Mouse (Mus musculus) limb, embryonic 11.5 days (tissue): ENCODE measurements around the gene Slc52a3. TPM values are rescaled to one million over a fixed set of nuclear protein-coding genes. Genes with fewer than 3 reads are reported as not detected.

Experiments used
- ATAC-seq: fragments of 200-750 bp; cut with Nextera tagmentation; 2 replicates; pipeline ENCODE4 v1.8.0; 2017; ENCODE audit warnings: low read depth; ENCODE audit not compliant: insufficient number of reproducible peaks, low FRiP score, low TSS enrichment
- DNase-seq: peaks from one replicate; pipeline ENCODE4 v3.0.0-alpha.2; 2015; ENCODE audit warnings: low spot score
- H3K27ac ChIP-seq: fragments of 300-500 bp; sonication (generic); replicated peaks from 2 replicates; pipeline ENCODE4 v1.5.1; 2014; ENCODE audit warnings: low read depth, mild to moderate bottlenecking, low read length
- H3K27me3 ChIP-seq: fragments of 300-500 bp; sonication (generic); 2 replicates; pipeline ENCODE4 v1.6.1; 2014; ENCODE audit warnings: mild to moderate bottlenecking, low read length, mixed read lengths; ENCODE audit not compliant: control insufficient read depth, insufficient read depth
- H3K36me3 ChIP-seq: fragments of 300-500 bp; sonication (generic); 2 replicates; pipeline ENCODE4 v1.6.1; 2014; ENCODE audit warnings: mild to moderate bottlenecking, low read length, moderate library complexity, mixed read lengths; ENCODE audit not compliant: control insufficient read depth, insufficient read depth
- H3K4me1 ChIP-seq: fragments of 300-500 bp; sonication (generic); 2 replicates; pipeline ENCODE4 v1.6.1; 2014; ENCODE audit warnings: low read length, mixed read lengths; ENCODE audit not compliant: control insufficient read depth, insufficient read depth
- H3K4me2 ChIP-seq: fragments of 300-500 bp; sonication (generic); 2 replicates; pipeline ENCODE4 v1.6.1; 2014; ENCODE audit warnings: low read depth, mild to moderate bottlenecking, moderate library complexity; ENCODE audit not compliant: severe bottlenecking
- H3K4me3 ChIP-seq: fragments of 300-500 bp; sonication (generic); 2 replicates; pipeline ENCODE4 v1.5.1; 2014; ENCODE audit warnings: low read depth, low read length
- H3K9ac ChIP-seq: fragments of 300-500 bp; sonication (generic); 2 replicates; pipeline ENCODE4 v1.6.1; 2014; ENCODE audit warnings: mild to moderate bottlenecking, low read length
- H3K9me3 ChIP-seq: fragments of 300-500 bp; sonication (generic); 2 replicates; pipeline ENCODE4 v1.6.1; 2016; ENCODE audit warnings: low read length; ENCODE audit not compliant: control insufficient read depth
- WGBS: fragments of 180-500 bp; shearing (Covaris S2); extraction: QIAGEN DNeasy Blood & Tissue Kit; methylation state at CpG from one replicate; pipeline ENCODE4 v1.1.7; 2014; 5-methylcytosine and 5-hydroxymethylcytosine counted together
- polyA plus RNA-seq: library from polyadenylated mRNA; unstranded; fragments of >200 nt; fragmentation: Nextera tagmentation; extraction: Ambion mirVana; gene quantifications from 2 replicates; pipeline ENCODE4 v1.2.1, GENCODE M21; 2014

Slc52a3 gene
- polyA plus RNA-seq, 1 experiment from 2014 or later: 0.88 TPM

GRCm38 (mm10) chr2:151969396-151969795 lies 26.9 kb upstream of the Slc52a3 start:
- Histone ChIP-seq H3K9me3 (no peaks in the 10 kb centered on the region), H3K27ac (no peak overlapping the region), H3K4me2 (no peak overlapping the region), H3K4me1 (peaks cover 20% of the 10 kb centered on the region), H3K27me3 (peaks cover 3% of the 10 kb centered on the region; the same call in 1 of the 2 replicates), H3K36me3 (peaks cover 4% of the 10 kb centered on the region; the same call in 1 of the 2 replicates), H3K4me3 (no peak overlapping the region), H3K9ac (no peak overlapping the region)
- ATAC-seq: no peak
- DNase-seq: no peak
- 95% methylated on average over 6 of the region's 6 CpGs for WGBS

GRCm38 (mm10) chr2:151970191-151971172 lies 25.8 kb upstream of the Slc52a3 start:
- Histone ChIP-seq H3K4me3 (peak overlapping the region; percentile 29), H3K27ac (no peak overlapping the region), H3K9me3 (no peaks in the 10 kb centered on the region), H3K36me3 (peaks cover 4% of the 10 kb centered on the region; the same call in 1 of the 2 replicates), H3K9ac (peak overlapping the region; percentile 52), H3K4me2 (peak overlapping the region; percentile 46), H3K27me3 (peaks cover 5% of the 10 kb centered on the region; the same call in 1 of the 2 replicates), H3K4me1 (peaks cover 16% of the 10 kb centered on the region)
- 49% methylated on average over 53 of the region's 53 CpGs for WGBS
- DNase-seq (peak; percentile 86), ATAC-seq (peak; percentile 86)

- no peak overlapping the region for H3K9ac ChIP-seq
- H3K36me3 ChIP-seq: peaks cover 4% of the 10 kb centered on the region; the same call in 1 of the 2 replicates
- H3K9me3 ChIP-seq: no peaks in the 10 kb centered on the region
- H3K4me1 ChIP-seq: peaks cover 16% of the 10 kb centered on the region
- ATAC-seq (no peak), DNase-seq (no peak)
- H3K27me3 ChIP-seq: peaks cover 5% of the 10 kb centered on the region; the same call in 1 of the 2 replicates
- WGBS: 86% methylated on average over 5 of the region's 5 CpGs
- H3K27ac ChIP-seq: no peak overlapping the region
- H3K4me2 ChIP-seq: 0 out of 2 replicates have a peak overlapping the region, but pooled peaks have one; percentile 13
- H3K4me3 ChIP-seq: no peak overlapping the region
Observed at GRCm38 (mm10) chr2:151971748-151972147, 24.6 kb upstream of the Slc52a3 start.

- ATAC-seq (no peak), DNase-seq (peak; percentile 52)
- WGBS: 21% methylated on average over 23 of the region's 23 CpGs
- peaks cover 5% of the 10 kb centered on the region; the same call in 1 of the 2 replicates for H3K27me3 ChIP-seq
- no peak overlapping the region; the same call in 1 of the 2 replicates for H3K9ac ChIP-seq
- peaks cover 4% of the 10 kb centered on the region; the same call in 1 of the 2 replicates for H3K36me3 ChIP-seq
- no peak overlapping the region for H3K4me3 ChIP-seq
- no peaks in the 10 kb centered on the region for H3K9me3 ChIP-seq
- peak overlapping the region; percentile 7; the same call in 1 of the 2 replicates for H3K4me2 ChIP-seq
- peaks cover 15% of the 10 kb centered on the region for H3K4me1 ChIP-seq
- H3K27ac ChIP-seq: no peak overlapping the region
Observed at GRCm38 (mm10) chr2:151972880-151973594, 23.3 kb upstream of the Slc52a3 start.

- H3K4me2 ChIP-seq: peak overlapping the region; percentile 7; the same call in 1 of the 2 replicates
- H3K9me3 ChIP-seq: no peaks in the 10 kb centered on the region
- DNase-seq (no peak), ATAC-seq (no peak)
- H3K9ac ChIP-seq: no peak overlapping the region
- no peak overlapping the region for H3K4me3 ChIP-seq
- peaks cover 4% of the 10 kb centered on the region; the same call in 1 of the 2 replicates for H3K36me3 ChIP-seq
- peaks cover 5% of the 10 kb centered on the region; the same call in 1 of the 2 replicates for H3K27me3 ChIP-seq
- H3K27ac ChIP-seq: no peak overlapping the region
- peaks cover 23% of the 10 kb centered on the region for H3K4me1 ChIP-seq
- WGBS: 13% methylated on average over 36 of the region's 36 CpGs
Observed at GRCm38 (mm10) chr2:151973595-151974562, 22.4 kb upstream of the Slc52a3 start.

GRCm38 (mm10) chr2:151975295-151975694 lies 21.0 kb upstream of the Slc52a3 start:
- WGBS: 88% methylated on average over 5 of the region's 5 CpGs
- H3K4me3 ChIP-seq: no peak overlapping the region
- H3K9me3 ChIP-seq: no peaks in the 10 kb centered on the region
- H3K4me2 ChIP-seq: no peak overlapping the region
- H3K27ac ChIP-seq: no peak overlapping the region
- H3K4me1 ChIP-seq: peaks cover 29% of the 10 kb centered on the region
- ATAC-seq (no peak), DNase-seq (no peak)
- peaks cover 5% of the 10 kb centered on the region; the same call in 1 of the 2 replicates for H3K27me3 ChIP-seq
- no peaks in the 10 kb centered on the region for H3K36me3 ChIP-seq
- H3K9ac ChIP-seq: no peak overlapping the region

- Histone ChIP-seq H3K9ac (no peak overlapping the region), H3K4me2 (no peak overlapping the region), H3K27me3 (peaks cover 5% of the 10 kb centered on the region; the same call in 1 of the 2 replicates), H3K4me1 (peaks cover 32% of the 10 kb centered on the region), H3K36me3 (no peaks in the 10 kb centered on the region), H3K9me3 (no peaks in the 10 kb centered on the region), H3K4me3 (no peak overlapping the region), H3K27ac (no peak overlapping the region)
- WGBS: 92% methylated on average over 3 of the region's 3 CpGs
- DNase-seq (no peak), ATAC-seq (no peak)
Observed at GRCm38 (mm10) chr2:151976067-151976466, 20.2 kb upstream of the Slc52a3 start.
